Mouse (Mus musculus) cerebral cortex, adult 2 months (tissue): ENCODE data around the gene Srpx2.

Experiments
- WGBS: fragments of 180-500 bp; shearing (Covaris S2); methylation state at CpG from one replicate; pipeline ENCODE4 v1.1.7; 2018; 5-methylcytosine and 5-hydroxymethylcytosine counted together

Srpx2 gene

GRCm38 (mm10) chrX:133908261-133908660, at the start of gene Srpx2:
Srpx2 (plus strand) TSS chrX:133908426.
- 38% methylated on average over 3 of the region's 3 CpGs for WGBS

DNA sequence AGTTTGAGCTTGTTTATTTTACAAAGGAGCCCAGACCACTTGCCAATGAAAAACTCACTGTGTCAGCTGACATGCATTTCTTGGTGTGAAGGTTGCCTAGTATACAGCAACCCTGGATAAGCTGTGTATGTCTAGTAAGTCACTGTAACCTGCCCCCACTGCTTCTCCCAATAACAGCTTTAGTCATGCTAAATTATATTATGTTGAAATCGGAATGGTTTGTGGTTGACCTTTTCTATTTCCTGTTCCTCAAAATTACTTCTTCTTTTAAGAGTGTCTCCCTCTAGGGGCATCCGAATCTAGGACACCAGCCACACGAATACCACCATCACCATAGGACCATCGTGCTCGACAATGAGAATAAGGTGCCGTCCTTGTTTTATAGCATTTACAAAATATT, 38.5 kb upstream of the Srpx2 start:
- WGBS = 85% methylated on average over 6 of the region's 6 CpGs

GRCm38 (mm10) chrX:133887308-133887707, 20.9 kb upstream of the Srpx2 start:
- WGBS = 61% methylated on average over 3 of the region's 3 CpGs

DNA sequence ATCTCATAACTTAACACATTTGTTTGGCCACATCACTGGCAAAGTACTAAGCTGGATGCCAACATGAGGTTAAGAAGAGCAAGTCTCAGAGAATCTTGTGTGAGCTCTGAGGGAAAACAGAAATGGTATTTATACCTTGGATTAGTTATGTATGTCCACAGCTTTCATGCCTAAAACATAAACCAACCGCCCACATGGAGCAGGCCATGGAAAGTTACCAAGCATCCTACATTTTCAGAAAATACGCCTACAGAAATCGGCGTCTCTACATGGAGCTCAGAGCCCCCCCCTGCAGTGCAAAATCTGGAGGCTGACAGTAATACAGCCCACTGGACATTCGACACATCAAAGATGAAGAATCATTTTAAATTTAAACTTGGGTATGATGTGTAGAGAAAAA, 20.1 kb upstream of the Srpx2 start:
- WGBS = 57% methylated on average over 5 of the region's 5 CpGs

DNA sequence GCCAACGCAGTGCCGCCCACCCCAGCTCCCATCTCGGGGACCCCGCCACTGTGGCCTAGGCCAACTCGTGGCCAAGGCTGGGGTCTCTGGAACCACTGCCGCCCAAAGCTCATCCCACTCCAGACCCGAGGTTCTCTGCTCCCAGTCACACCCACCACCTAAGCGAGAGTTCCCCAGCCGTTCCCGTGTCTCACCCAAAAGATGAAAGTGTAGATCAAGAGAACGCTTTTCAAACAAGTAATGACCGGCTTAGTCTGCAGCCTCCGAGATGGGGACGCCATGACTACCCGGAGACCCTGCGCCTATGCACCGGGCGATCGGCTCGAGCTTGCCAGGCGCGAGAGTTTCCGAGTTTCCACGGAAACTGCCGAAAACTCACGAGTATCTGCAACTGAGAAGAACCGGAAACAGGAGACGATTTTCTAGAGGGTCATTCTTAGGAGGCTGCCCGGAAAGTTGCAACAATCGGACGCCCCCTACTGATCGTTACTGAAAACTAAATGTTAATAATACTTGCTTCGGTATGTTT, 10.1 kb upstream of the Srpx2 start, which contains the start of gene Tspan6:
Tspan6 (minus strand) TSS at position 416 of the 529 bp plus-strand sequence.
- 8% methylated on average over 33 of the region's 33 CpGs for WGBS

- 62% methylated on average over 10 of the region's 10 CpGs for WGBS
Measured at GRCm38 (mm10) chrX:133911397-133912103, 3.3 kb downstream of the Srpx2 start.

DNA sequence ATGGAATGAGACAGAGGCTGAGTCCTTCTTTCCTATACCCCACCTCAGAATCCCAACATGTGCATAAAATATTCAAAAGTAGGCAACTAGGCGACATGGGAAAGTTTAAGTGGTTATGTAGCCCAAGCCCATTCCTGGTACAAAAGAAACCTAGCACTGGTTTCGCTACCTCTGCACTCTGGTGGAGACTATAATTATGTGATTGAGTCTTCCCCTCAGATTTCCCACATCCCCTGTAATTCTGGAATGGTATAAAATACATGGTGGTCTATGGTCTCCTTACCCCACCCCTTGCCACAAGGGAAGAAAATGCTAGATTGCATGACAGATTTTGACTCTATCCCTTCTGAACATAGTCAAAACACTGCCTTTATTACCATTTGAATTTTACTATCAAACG, 4.8 kb downstream of the Srpx2 start:
- 95% methylated on average over 3 of the region's 3 CpGs for WGBS

DNA sequence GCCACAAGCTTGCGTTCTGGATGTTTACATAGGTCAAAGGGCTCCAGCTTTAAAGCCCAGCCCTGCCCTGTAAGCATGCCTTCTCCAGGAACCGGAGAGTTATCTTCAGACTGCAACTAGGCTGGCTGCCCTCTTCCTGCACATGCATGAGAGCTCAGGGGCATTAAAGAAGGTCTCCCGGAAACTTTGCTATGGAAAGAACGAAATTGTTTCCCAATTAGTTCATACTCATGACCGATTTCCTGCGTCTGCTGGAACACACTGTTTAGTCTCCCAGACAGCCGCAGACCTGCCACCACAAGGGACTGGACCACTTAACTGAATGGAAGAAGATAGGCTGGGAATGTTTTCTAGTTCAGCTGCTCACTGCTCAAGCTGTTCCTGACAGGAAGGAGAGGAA, 6.0 kb downstream of the Srpx2 start:
- WGBS = 68% methylated on average over 7 of the region's 7 CpGs

GRCm38 (mm10) chrX:133921187-133921586, 13.0 kb downstream of the Srpx2 start:
- WGBS = 59% methylated on average over 4 of the region's 4 CpGs

DNA sequence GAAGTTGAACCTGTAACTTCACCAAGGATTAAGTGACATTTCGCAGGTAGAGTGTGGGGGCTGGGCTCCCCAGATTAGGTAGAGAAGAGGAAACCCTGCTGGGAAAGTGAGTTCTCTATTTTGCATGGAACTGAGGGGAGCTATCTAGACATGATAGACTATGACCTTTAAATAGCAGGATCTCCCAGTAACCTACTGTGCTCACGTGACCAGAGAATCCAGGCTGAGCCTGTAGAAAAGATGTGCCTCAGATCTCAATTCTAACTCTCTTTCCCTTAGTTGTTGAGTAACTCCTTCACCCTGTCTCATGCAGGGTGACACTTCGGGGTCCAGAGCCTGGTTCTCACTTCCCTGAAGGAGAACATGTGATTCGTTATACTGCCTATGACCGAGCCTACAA, 18.5 kb downstream of the Srpx2 start:
- WGBS = 84% methylated on average over 5 of the region's 5 CpGs

DNA sequence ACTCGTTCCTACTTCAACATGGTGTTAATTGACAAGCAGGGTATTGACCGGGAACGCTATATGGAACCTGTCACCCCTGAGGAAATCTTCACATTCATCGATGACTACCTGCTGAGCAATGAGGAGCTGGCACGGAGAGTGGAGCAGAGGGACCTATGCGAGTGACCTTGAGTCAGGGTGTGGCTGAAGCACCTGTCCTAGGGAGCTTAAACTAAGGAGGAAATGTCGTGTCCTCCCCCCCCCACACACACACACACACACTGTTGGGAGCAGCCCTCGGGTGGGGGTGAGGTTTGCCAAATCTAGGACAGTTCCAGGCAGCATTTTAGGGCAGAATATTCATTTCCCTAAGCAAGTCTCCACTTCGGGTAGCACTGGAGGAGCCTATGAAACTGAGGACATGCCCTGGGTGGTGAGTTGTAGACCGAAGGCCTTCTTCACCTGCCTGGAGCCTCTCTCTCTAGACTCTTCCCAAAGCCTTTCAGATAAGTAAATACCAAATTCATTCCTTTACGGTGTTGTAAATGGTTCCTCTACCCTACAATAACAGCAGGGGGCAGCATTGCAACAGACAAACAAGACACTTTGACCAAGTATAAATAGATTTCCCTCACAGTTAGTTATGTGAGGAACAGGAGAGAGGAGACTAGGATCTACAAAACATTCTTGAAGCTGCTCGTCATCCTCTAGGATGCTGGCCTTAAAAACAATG, 23.2 kb downstream of the Srpx2 start:
- 49% methylated on average over 12 of the region's 12 CpGs for WGBS

DNA sequence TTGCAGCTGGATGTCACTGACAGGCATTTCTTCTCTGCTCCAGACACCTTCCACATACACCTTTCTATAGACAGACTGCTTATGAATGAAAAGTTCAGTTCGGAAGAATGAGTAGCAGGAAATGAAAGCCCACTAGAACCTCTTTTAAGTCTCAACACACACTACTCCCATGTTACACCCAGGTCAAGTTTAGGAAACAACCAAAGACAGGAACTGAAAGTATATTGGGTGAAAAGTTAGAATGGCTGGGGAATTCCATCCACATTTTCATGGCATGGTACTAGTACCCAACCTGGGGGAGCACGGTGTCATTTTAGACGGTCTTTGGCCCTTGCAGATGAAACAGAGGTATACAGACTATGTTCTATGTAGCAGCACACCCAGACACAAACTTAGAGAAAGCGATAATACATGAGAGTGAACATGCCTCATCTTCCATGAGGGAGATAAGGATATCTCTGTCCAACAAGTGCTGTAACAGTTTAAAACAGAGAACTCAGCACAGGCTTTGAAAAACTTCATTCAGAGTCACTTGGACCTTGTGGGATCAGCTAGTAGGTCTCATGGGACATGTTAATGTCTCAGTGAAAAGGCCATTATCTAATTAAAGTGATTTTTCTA, 28.5 kb downstream of the Srpx2 start:
- 91% methylated on average over 4 of the region's 4 CpGs for WGBS

- WGBS = 20% methylated on average over 1 of the region's 1 CpGs
Measured at GRCm38 (mm10) chrX:133939561-133939960, 31.3 kb downstream of the Srpx2 start.

DNA sequence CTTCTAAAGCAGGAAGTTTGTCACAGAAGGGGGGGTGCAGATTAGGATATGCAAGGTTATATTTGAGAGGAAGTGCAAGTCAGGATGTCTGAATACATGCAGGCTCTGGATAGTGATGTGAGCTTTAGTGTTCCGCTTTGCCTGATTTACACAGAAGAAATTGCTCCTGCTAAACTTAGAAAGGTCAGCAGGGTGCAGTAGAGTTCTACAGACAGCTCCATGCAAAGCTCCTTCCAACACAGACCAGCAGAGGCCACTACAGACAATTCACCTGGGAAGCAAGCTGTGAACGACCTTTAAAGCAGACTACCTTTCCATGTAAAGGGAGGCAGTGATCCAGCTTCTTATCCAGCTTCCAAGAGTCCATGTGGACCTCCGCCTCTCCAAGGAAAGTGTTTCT, 39.2 kb downstream of the Srpx2 start:
- WGBS = 19% methylated on average over 3 of the region's 3 CpGs

GRCm38 (mm10) chrX:133954661-133955060, 46.4 kb downstream of the Srpx2 start:
- WGBS = 49% methylated on average over 7 of the region's 7 CpGs

DNA sequence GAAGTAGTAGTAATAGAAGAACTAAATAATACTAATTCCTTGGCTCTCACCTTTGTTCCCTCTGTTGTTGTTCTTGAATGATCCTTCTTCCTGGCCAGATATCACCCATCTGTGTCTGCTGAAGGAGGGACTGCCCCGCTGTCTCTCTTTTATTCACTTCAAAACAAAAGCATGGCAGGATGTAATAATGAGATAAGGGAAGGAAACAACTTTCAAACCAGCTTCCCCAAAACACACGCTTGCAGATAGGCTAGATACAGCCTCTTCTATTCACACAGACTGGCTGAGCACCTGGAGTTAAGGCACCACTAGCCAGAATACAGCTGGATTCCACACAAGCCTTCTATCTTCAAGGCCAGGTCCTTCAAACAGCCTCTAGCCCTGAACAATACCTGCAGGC, 52.4 kb downstream of the Srpx2 start:
- 74% methylated on average over 2 of the region's 2 CpGs for whole genome bisulfite sequencing

GRCm38 (mm10) chrX:133964615-133965014, 56.4 kb downstream of the Srpx2 start:
- 77% methylated on average over 2 of the region's 2 CpGs for WGBS

- WGBS = 1% methylated on average over 29 of the region's 29 CpGs
Measured at GRCm38 (mm10) chrX:133981231-133982002, 73.2 kb downstream of the Srpx2 start, which contains the start of gene Sytl4. Sytl4 (minus strand) TSS chrX:133981812.
